In the genomic region with DNA sequence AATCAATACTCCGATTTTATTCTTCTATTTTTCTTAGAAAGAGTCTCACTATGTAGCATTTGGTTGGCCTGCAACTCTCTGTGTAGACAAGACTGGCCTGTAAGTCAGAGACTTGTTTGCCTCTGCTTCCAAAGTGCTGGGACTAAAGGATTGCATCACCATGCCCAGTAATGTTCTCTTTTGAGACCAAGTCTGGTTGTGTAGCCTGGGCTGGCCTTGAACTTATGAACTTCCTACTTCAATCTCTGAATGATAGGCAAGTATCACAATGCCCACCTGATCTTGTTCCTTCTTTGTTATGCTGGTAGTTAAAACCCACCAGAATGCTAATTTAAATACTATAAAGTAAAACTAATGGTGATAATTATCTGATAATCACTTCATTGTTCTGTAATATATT, we compare ENCODE assay signal across 26 mouse cellular contexts. TPM values are rescaled to one million over a fixed set of nuclear protein-coding genes. Genes with fewer than 3 reads are reported as not detected.
"Had no signal": no experiment of that assay in that cellular context is flagged by ENCODE, and none has a peak within 500 bp of the region (broad histone marks: within the 10 kb centered on the region; RNA-seq: fewer than 3 reads in every experiment).

No protein-coding gene starts in this region.

- DNase-seq: gastrocnemius, postnatal 14 days; gastrocnemius, postnatal 36 days; heart, adult 18-20 months; heart, postnatal 14 days; heart, postnatal 36 days; kidney, adult 11 months; kidney, adult 2 months; kidney, adult 9 months; kidney, postnatal 14 days; kidney, postnatal 4 days; liver; liver, embryonic 13.5 days had no signal

- H3K36me3 ChIP-seq: heart, embryonic 10.5 days; heart, embryonic 12.5 days; hindbrain, embryonic 13.5 days; hindbrain, embryonic 15.5 days; kidney, embryonic 15.5 days; limb, embryonic 10.5 days; limb, embryonic 12.5 days; liver, embryonic 13.5 days; liver, embryonic 15.5 days had no signal

- H3K27me3 ChIP-seq: heart, embryonic 12.5 days; hindbrain, embryonic 13.5 days had no signal

- H3K27ac ChIP-seq: heart, embryonic 10.5 days; hindbrain, embryonic 13.5 days; hindbrain, embryonic 15.5 days; hindbrain, postnatal 0 days; kidney, embryonic 15.5 days; kidney, postnatal 0 days; layer of hippocampus, adult 2 months; left cerebral cortex, adult 2 months; limb, embryonic 10.5 days; limb, embryonic 12.5 days; liver, embryonic 13.5 days; liver, embryonic 15.5 days had no signal

- H3K9me3 ChIP-seq: heart, embryonic 10.5 days; heart, embryonic 12.5 days; hindbrain, embryonic 13.5 days; hindbrain, embryonic 15.5 days; kidney, embryonic 15.5 days; limb, embryonic 10.5 days; limb, embryonic 12.5 days; liver, embryonic 13.5 days; liver, embryonic 15.5 days had no signal

- ATAC-seq: hindbrain, postnatal 0 days; intestine, embryonic 16.5 days had no signal

- H3K4me3 ChIP-seq: heart, embryonic 10.5 days; heart, embryonic 12.5 days; hindbrain, embryonic 13.5 days; hindbrain, embryonic 15.5 days; kidney, embryonic 15.5 days; layer of hippocampus, adult 2 months; left cerebral cortex, adult 2 months; limb, embryonic 10.5 days; limb, embryonic 12.5 days; liver, embryonic 13.5 days; liver, embryonic 15.5 days had no signal

- H3K9ac ChIP-seq: heart, embryonic 12.5 days; hindbrain, embryonic 13.5 days; hindbrain, embryonic 15.5 days; kidney, embryonic 15.5 days; limb, embryonic 12.5 days; liver, embryonic 13.5 days; liver, embryonic 15.5 days had no signal

- H3K4me2 ChIP-seq: heart, embryonic 12.5 days; hindbrain, embryonic 13.5 days; hindbrain, embryonic 15.5 days; kidney, embryonic 15.5 days; limb, embryonic 12.5 days; liver, embryonic 13.5 days; liver, embryonic 15.5 days had no signal

RNA-seq across cellular contexts. Expression of a gene that starts 3.0 kb away (rescaled TPM):
- total RNA-seq: gastrocnemius, adult 18-20 months; gastrocnemius, postnatal 14 days; gastrocnemius, postnatal 36 days had no signal
